Mouse (Mus musculus) stomach, embryonic 16.5 days (tissue): Measurements from ENCODE around the gene 1700093K21Rik. TPM values are rescaled to one million over a fixed set of nuclear protein-coding genes. Genes with fewer than 3 reads are reported as not detected.

Experiments used
- ATAC-seq: fragments of 200-750 bp; cut with Nextera tagmentation; 2 replicates; pipeline ENCODE4 v1.8.0; 2017; ENCODE audit warnings: moderate number of reproducible peaks, moderate TSS enrichment; ENCODE audit not compliant: insufficient read depth, low FRiP score
- H3K27ac ChIP-seq: fragments of 300-500 bp; sonication (generic); 2 replicates; pipeline ENCODE4 v1.5.1; 2014; ENCODE audit warnings: low read length
- H3K27me3 ChIP-seq: fragments of 300-500 bp; sonication (generic); 2 replicates; pipeline ENCODE4 v1.6.1; 2014; ENCODE audit warnings: low read length, control low read depth, mixed read lengths; ENCODE audit not compliant: control insufficient read depth, insufficient read depth
- H3K36me3 ChIP-seq: fragments of 300-500 bp; sonication (generic); 2 replicates; pipeline ENCODE4 v1.6.1; 2014; ENCODE audit warnings: low read length; ENCODE audit not compliant: control insufficient read depth, insufficient read depth
- H3K4me1 ChIP-seq: fragments of 300-500 bp; sonication (generic); 2 replicates; pipeline ENCODE4 v1.6.1; 2014; ENCODE audit warnings: low read length, control low read depth, mixed read lengths; ENCODE audit not compliant: control insufficient read depth, insufficient read depth
- H3K4me2 ChIP-seq: fragments of 300-500 bp; sonication (generic); 2 replicates; pipeline ENCODE4 v1.6.1; 2014; ENCODE audit warnings: low read depth, low read length, mixed read lengths
- H3K4me3 ChIP-seq: fragments of 300-500 bp; sonication (generic); replicated peaks from 2 replicates; pipeline ENCODE4 v1.5.1; 2014; ENCODE audit warnings: mild to moderate bottlenecking, low read length
- H3K9ac ChIP-seq: fragments of 300-500 bp; sonication (generic); 2 replicates; pipeline ENCODE4 v1.6.1; 2014; ENCODE audit warnings: low read length
- H3K9me3 ChIP-seq: fragments of 300-500 bp; sonication (generic); replicated peaks from 2 replicates; pipeline ENCODE4 v1.6.1; 2016; ENCODE audit warnings: low read length, control low read depth; ENCODE audit not compliant: control insufficient read depth
- WGBS: fragments of 180-500 bp; shearing (Covaris S2); extraction: QIAGEN DNeasy Blood & Tissue Kit; methylation state at CpG from one replicate; pipeline ENCODE4 v1.1.7; 2014; 5-methylcytosine and 5-hydroxymethylcytosine counted together
- polyA plus RNA-seq: library from polyadenylated mRNA; unstranded; fragments of >200 nt; fragmentation: Nextera tagmentation; extraction: Ambion mirVana; gene quantifications from 2 replicates; pipeline ENCODE4 v1.2.1, GENCODE M21; 2015

1700093K21Rik gene
- polyA plus RNA-seq, 1 experiment from 2014 or later, result not detected

DNA sequence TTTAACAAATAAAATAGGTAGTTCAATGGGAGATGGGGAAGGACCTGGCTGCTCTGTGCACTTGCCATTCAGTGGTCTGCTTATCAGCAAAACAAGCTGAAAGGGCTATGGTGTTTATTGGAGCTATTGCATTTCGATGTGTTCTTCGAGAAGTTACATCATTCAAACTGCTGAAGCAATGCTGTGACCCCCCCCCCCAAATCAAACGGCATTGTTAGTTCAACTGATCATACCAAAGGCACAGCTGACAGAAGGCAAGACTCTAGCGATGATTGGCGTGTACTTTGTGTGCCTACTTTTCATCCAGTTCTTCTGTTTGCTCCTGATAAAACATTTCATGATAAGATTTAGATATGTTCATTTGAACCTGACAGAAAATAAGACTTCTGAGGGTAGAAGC lies 22.3 kb downstream of the 1700093K21Rik start:
- Histone ChIP-seq H3K4me1 (peaks cover 11% of the 10 kb centered on the region), H3K9ac (peak overlapping the region; percentile 71), H3K9me3 (no peaks in the 10 kb centered on the region), H3K4me2 (peak overlapping the region; percentile 71), H3K27me3 (no peaks in the 10 kb centered on the region), H3K4me3 (peak overlapping the region; percentile 56), H3K27ac (peak overlapping the region; percentile 84), H3K36me3 (no peaks in the 10 kb centered on the region)
- ATAC-seq, result no peak
- 34% methylated on average over 5 of the region's 5 CpGs for WGBS

DNA sequence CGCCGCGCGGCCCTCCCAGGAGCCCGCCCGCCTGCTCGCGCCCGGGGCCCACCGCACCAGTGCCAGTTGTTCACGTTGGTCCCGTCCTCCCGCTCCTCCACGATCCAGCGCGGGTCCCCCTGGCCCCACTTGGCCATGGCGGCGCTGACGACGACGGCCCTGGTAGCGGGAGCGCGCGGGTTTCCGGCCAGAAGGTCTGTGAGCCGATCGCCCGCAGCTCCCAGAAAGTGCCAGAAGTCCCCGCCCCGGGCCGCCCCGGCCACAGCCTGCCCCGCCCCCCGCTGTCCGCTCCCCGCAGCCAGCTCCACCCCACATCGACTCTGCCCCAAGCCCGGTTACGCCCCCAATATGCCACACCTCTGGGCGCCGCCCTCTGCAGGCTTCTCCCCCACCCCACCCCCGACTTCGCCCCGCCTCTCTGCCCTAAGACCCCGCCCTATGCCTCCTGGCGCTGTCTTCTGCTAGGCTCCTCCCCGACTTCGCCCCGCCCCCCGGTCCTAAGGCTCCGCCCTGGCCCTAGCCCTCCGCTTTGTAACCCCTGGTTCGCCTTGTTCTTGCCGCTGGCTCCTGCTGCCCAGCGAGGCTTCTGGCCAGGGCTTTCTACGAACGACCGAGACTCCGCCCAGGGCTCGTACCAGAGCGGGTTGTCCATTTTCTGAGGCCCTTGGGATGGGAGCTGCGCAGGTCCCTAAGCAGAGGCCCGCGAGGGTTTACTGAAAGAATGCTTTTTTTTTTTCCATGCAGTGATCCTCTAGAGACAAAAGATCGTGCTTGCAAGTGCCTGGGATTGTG lies 23.0 kb downstream of the 1700093K21Rik start, which contains the start of gene Ahsa2:
Ahsa2 (minus strand) TSS at position 313 of the 792 bp plus-strand sequence.
- peak within 1 kb of the TSS; percentile 85 for H3K4me3 ChIP-seq
- ATAC-seq, result peak; percentile 96
- peak within 1 kb of the TSS; percentile 94 for H3K27ac ChIP-seq
- peaks cover 6% of the 10 kb centered on the region for H3K36me3 ChIP-seq
- H3K4me2 ChIP-seq, result peak within 1 kb of the TSS; percentile 71
- no peaks in the 10 kb centered on the region for H3K9me3 ChIP-seq
- under 1% methylated on average over 66 of the region's 66 CpGs for WGBS
- H3K27me3 ChIP-seq, result no peaks in the 10 kb centered on the region
- H3K9ac ChIP-seq, result peak within 1 kb of the TSS; percentile 91
- peaks cover 11% of the 10 kb centered on the region for H3K4me1 ChIP-seq

DNA sequence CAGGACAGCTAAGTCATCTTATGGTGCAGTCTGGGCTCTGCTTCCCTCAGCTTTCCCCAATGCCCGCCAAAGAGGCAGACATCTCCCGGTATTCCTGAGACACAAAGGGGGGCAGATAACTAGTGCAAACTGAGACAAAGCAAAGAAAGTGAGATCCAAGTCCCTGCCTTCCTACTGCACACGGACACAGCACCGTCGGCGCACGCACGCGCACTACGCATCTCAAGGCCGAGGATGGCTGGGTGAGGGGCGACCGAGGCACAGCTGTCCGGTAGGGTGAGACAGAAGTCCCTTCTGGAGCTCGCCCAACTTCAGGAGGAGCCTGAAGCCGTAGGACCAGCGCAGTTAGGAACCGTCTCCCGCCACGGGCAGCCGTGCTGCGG lies 23.6 kb downstream of the 1700093K21Rik start:
- under 1% methylated on average over 22 of the region's 22 CpGs for WGBS
- peak overlapping the region; percentile 70 for H3K4me2 ChIP-seq
- H3K9ac ChIP-seq, result peak overlapping the region; percentile 91
- no peaks in the 10 kb centered on the region for H3K9me3 ChIP-seq
- H3K4me1 ChIP-seq, result peaks cover 11% of the 10 kb centered on the region
- peak; percentile 76 for ATAC-seq
- peak overlapping the region; percentile 94 for H3K27ac ChIP-seq
- H3K27me3 ChIP-seq, result no peaks in the 10 kb centered on the region
- peak overlapping the region; percentile 85 for H3K4me3 ChIP-seq
- peaks cover 12% of the 10 kb centered on the region for H3K36me3 ChIP-seq

DNA sequence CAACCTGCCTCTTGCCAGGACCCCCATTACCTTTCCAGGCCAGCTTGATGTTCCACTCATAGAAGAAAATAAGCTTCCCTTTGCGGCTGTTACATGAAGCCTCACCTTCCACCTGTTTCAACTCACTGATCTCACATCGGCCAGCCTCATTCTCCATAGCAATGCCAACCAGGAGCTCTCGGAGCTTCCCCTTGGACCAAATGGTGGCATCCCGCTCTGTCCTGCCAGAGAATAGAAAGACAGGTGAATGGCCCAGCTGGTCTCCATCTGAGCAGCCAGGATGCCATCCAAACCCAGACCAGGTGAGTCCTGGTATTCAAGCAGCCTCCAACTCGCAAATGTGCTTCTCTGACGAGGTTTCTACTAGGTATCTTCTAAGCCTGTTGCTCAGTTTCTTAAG lies 24.3 kb downstream of the 1700093K21Rik start:
- H3K36me3 ChIP-seq, result peaks cover 17% of the 10 kb centered on the region
- no peaks in the 10 kb centered on the region for H3K9me3 ChIP-seq
- H3K4me3 ChIP-seq, result peak overlapping the region; percentile 85
- peak overlapping the region; percentile 91 for H3K9ac ChIP-seq
- H3K4me1 ChIP-seq, result peaks cover 11% of the 10 kb centered on the region
- H3K27ac ChIP-seq, result no peak overlapping the region
- peak overlapping the region; percentile 70 for H3K4me2 ChIP-seq
- WGBS, result 31% methylated on average over 6 of the region's 6 CpGs
- no peak for ATAC-seq
- H3K27me3 ChIP-seq, result no peaks in the 10 kb centered on the region

DNA sequence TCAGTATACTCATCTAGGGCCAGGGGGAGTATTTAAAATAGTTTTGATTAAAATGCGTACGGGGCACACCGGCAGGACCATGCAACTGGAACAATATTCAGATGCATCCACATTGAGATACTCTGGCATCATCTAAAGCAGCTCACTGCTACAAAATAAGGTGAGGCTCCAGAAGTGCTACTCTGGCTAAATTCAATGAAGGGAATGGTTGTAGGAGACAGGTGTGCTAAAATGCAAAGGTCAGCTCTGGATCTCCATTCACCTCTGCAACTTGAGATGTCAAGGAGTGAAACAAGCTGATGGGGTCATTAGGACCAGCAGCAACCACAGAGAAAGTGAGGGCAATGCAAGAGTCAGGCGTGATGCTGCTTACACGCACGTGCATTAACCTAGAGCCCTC lies 25.7 kb downstream of the 1700093K21Rik start:
- H3K36me3 ChIP-seq, result peaks cover 30% of the 10 kb centered on the region
- H3K27me3 ChIP-seq, result no peaks in the 10 kb centered on the region
- 89% methylated on average over 6 of the region's 6 CpGs for WGBS
- ATAC-seq, result no peak
- H3K27ac ChIP-seq, result no peak overlapping the region
- no peak overlapping the region for H3K9ac ChIP-seq
- H3K4me3 ChIP-seq, result no peak overlapping the region
- peaks cover 11% of the 10 kb centered on the region for H3K4me1 ChIP-seq
- no peak overlapping the region for H3K4me2 ChIP-seq
- no peaks in the 10 kb centered on the region for H3K9me3 ChIP-seq

DNA sequence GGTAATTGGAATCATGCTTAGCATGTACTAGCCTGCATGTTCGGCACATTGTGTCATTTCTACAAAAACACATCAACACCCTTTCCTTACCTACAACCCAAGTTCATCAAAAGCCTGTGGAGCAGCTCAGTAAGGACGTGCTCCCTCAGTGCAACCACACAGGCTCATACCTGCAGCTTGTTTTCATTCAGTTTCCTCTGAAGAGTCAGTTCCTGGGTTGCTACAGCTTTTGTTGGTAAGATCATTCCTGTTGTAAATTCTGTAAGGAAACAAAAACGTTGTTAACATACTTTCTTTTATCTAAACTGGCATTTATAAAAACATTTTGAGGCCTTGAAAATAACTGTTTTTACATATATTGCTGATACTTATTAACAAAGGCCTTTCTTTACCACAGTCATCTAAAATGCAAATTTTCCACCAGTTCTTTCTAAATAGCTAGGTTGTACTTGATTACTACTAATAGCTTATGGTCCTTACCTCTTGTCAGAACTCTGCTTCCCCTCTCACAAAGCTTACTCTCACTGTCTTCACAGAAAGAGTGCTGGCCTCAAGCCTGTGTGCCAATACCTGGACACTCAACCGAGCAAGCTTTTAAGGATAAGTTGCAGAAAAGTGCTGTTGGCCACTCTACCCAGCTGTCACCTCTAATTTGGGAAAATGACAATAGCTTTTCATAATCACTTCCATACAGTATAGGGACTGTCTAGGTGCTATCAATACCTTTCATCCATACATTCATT lies 28.7 kb downstream of the 1700093K21Rik start:
- ATAC-seq, result no peak
- 86% methylated on average over 4 of the region's 4 CpGs for whole genome bisulfite sequencing
- H3K36me3 ChIP-seq, result peaks cover 42% of the 10 kb centered on the region
- no peaks in the 10 kb centered on the region for H3K27me3 ChIP-seq
- peaks cover 11% of the 10 kb centered on the region for H3K4me1 ChIP-seq
- H3K27ac ChIP-seq, result no peak overlapping the region
- no peaks in the 10 kb centered on the region for H3K9me3 ChIP-seq
- no peak overlapping the region for H3K4me2 ChIP-seq
- H3K9ac ChIP-seq, result no peak overlapping the region
- H3K4me3 ChIP-seq, result no peak overlapping the region

DNA sequence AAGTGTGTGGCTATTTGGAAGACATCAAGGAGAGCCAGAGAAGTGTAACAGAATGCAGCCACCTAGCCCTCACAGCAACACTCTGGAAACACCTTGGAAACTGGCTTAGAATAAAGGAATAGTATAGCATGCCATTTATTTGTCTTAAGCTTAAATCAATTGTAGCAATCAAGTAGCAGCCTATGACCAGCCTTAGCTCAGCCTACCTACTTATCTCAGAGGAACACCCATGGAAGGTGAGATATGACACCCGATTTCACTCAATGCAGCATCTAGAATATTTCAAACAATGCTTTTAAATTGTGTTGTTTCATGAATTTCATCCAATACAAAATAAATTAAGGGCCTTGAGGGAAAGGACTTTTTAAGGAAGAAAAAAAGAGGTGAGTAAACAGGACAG lies 31.0 kb downstream of the 1700093K21Rik start:
- Histone ChIP-seq H3K9ac (no peak overlapping the region), H3K36me3 (peaks cover 51% of the 10 kb centered on the region), H3K4me1 (no peaks in the 10 kb centered on the region), H3K4me3 (no peak overlapping the region), H3K27me3 (no peaks in the 10 kb centered on the region), H3K9me3 (no peaks in the 10 kb centered on the region), H3K4me2 (no peak overlapping the region), H3K27ac (no peak overlapping the region)
- ATAC-seq, result no peak
- WGBS, result 73% methylated on average over 1 of the region's 1 CpGs
